In the genomic region with DNA sequence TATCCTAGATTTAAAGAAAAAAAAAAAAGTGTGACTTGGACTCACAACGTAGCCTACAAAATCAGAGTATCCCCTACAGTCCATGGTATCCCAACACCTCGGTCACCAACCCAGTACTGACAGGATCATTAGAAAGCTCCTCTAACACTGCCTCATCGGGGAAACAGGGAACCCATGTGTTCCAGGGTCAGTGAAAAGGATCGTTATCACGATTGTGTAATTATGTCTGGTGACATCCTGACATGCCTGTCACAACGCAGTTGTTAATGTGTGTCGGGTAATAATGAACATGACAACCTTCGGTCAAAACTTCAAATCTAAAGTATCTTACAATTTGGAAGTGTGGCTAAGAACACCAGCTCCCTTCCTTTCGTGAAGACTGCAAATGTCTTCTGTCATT, we compare ENCODE assay signal across 26 mouse cellular contexts.
"Had no signal": no experiment of that assay in that cellular context is flagged by ENCODE, and none has a peak within 500 bp of the region (broad histone marks: within the 10 kb centered on the region; RNA-seq: fewer than 3 reads in every experiment).

No protein-coding gene starts in this region.

- H3K4me3 ChIP-seq: heart, embryonic 10.5 days; heart, embryonic 13.5 days; heart, embryonic 15.5 days; hindbrain, embryonic 13.5 days; hindbrain, embryonic 15.5 days; kidney, embryonic 15.5 days; limb, embryonic 13.5 days; limb, embryonic 15.5 days; liver, embryonic 12.5 days had no signal

- H3K4me1 ChIP-seq: heart, embryonic 10.5 days; heart, embryonic 13.5 days; heart, embryonic 15.5 days; hindbrain, embryonic 13.5 days; hindbrain, embryonic 15.5 days; kidney, embryonic 15.5 days; liver, embryonic 12.5 days had no signal

- ATAC-seq: hindbrain, postnatal 0 days; intestine, embryonic 16.5 days; liver, embryonic 12.5 days had no signal

- H3K9ac ChIP-seq: heart, embryonic 13.5 days; heart, embryonic 15.5 days; hindbrain, embryonic 13.5 days; hindbrain, embryonic 15.5 days; kidney, embryonic 15.5 days; limb, embryonic 13.5 days; limb, embryonic 15.5 days; liver, embryonic 12.5 days; liver, embryonic 14.5 days had no signal

- DNase-seq: gastrocnemius, postnatal 14 days; gastrocnemius, postnatal 36 days; heart, adult 18-20 months; heart, postnatal 14 days; heart, postnatal 36 days; kidney, adult 11 months; kidney, adult 2 months; kidney, adult 9 months; kidney, postnatal 14 days; kidney, postnatal 36 days; layer of hippocampus, adult 9-11 months; layer of hippocampus, postnatal 36 days; left cerebral cortex, postnatal 4 days had no signal

- H3K36me3 ChIP-seq: heart, embryonic 10.5 days; heart, embryonic 13.5 days; heart, embryonic 15.5 days; hindbrain, embryonic 13.5 days; hindbrain, embryonic 15.5 days; kidney, embryonic 15.5 days; limb, embryonic 13.5 days; limb, embryonic 15.5 days; liver, embryonic 12.5 days had no signal

- H3K27me3 ChIP-seq: heart, embryonic 13.5 days; heart, embryonic 15.5 days; hindbrain, embryonic 13.5 days; hindbrain, embryonic 15.5 days; kidney, embryonic 15.5 days; limb, embryonic 13.5 days; limb, embryonic 15.5 days; liver, embryonic 12.5 days had no signal

- H3K27ac ChIP-seq: heart, embryonic 10.5 days; heart, embryonic 13.5 days; heart, embryonic 15.5 days; hindbrain, embryonic 13.5 days; hindbrain, embryonic 15.5 days; hindbrain, postnatal 0 days; kidney, embryonic 15.5 days; kidney, postnatal 0 days; limb, embryonic 13.5 days; limb, embryonic 15.5 days; liver, embryonic 12.5 days; liver, embryonic 14.5 days had no signal
